Mouse (Mus musculus) bone marrow, adult 2 months (tissue): ENCODE measurements at regions not wholly inside any gene's neighbourhood (a gene's known extent, or its start where the extent isn't known, plus 50 kb on each side); places are given as distances from the start of the nearest gene placed in this dataset.

Experiments used
- H3K27ac ChIP-seq: fragments of 200-500 bp; 2 replicates; pipeline ENCODE4 v1.5.1; 2012; ENCODE audit warnings: low read depth, mild to moderate bottlenecking, control low read depth, inconsistent platforms, low read length; ENCODE audit not compliant: control insufficient read depth, poor library complexity, insufficient read depth
- H3K4me1 ChIP-seq: fragments of 200-500 bp; 2 replicates; pipeline ENCODE4 v1.6.1; 2011; ENCODE audit warnings: low read length; ENCODE audit not compliant: control insufficient read depth, insufficient read depth
- H3K4me3 ChIP-seq: fragments of 200-500 bp; replicated peaks from 2 replicates; pipeline ENCODE3; 2011; ENCODE audit warnings: mild to moderate bottlenecking, low read depth, low read length, control low read depth; ENCODE audit not compliant: control insufficient read depth
- CTCF ChIP-seq: fragments of 200-500 bp; IDR thresholded peaks from 2 replicates; pipeline ENCODE4 v1.5.1; 2011; ENCODE audit warnings: low read length, control low read depth; ENCODE audit not compliant: control insufficient read depth, insufficient read depth
- POLR2A ChIP-seq: fragments of 200-500 bp; IDR thresholded peaks from 2 replicates; pipeline ENCODE4 v1.6.1; 2011; ENCODE audit warnings: low read depth, mild to moderate bottlenecking, control low read depth, low read length, borderline replicate concordance; ENCODE audit not compliant: control insufficient read depth
- WGBS: fragments of 180-500 bp; shearing (Covaris S2); methylation state at CpG from one replicate; pipeline ENCODE4 v1.1.7; 2018; 5-methylcytosine and 5-hydroxymethylcytosine counted together

- WGBS: 75% methylated on average over 7 of the region's 7 CpGs
These were observed 112.0 kb upstream of the Zmiz1 start for GRCm38 (mm10) chr14:25346813-25347610.

GRCm38 (mm10) chr14:25350282-25350964, 108.6 kb upstream of the Zmiz1 start:
- WGBS: 81% methylated on average over 9 of the region's 9 CpGs
- no peak overlapping the region for H3K27ac ChIP-seq
- H3K4me1 ChIP-seq: no peaks in the 10 kb centered on the region
- TF ChIP-seq CTCF (no peak), POLR2A (no peak)
- H3K4me3 ChIP-seq: no peak overlapping the region

More at GRCm38 (mm10) chr14:25346813-25347610, 112.0 kb upstream of the Zmiz1 start:
- no peak overlapping the region for H3K4me3 ChIP-seq
- TF ChIP-seq POLR2A (no peak), CTCF (no peak)
- H3K4me1 ChIP-seq: no peaks in the 10 kb centered on the region
- H3K27ac ChIP-seq: no peak overlapping the region

GRCm38 (mm10) chr14:25353804-25354203, 105.2 kb upstream of the Zmiz1 start:
- TF ChIP-seq CTCF (no peak), POLR2A (no peak)
- H3K27ac ChIP-seq: no peak overlapping the region
- H3K4me1 ChIP-seq: no peaks in the 10 kb centered on the region
- 66% methylated on average over 8 of the region's 8 CpGs for WGBS
- H3K4me3 ChIP-seq: no peak overlapping the region

- TF ChIP-seq POLR2A (no peak), CTCF (no peak)
- H3K27ac ChIP-seq: no peak overlapping the region
- no peaks in the 10 kb centered on the region for H3K4me1 ChIP-seq
- 77% methylated on average over 7 of the region's 7 CpGs for WGBS
- no peak overlapping the region for H3K4me3 ChIP-seq
These were observed 104.6 kb upstream of the Zmiz1 start for GRCm38 (mm10) chr14:25354288-25354850.

- WGBS: 85% methylated on average over 9 of the region's 9 CpGs
- no peak overlapping the region for H3K4me3 ChIP-seq
- no peaks in the 10 kb centered on the region; the same call in 1 of the 2 replicates for H3K4me1 ChIP-seq
- no peak for TF ChIP-seq CTCF
- no peak for TF ChIP-seq POLR2A
- H3K27ac ChIP-seq: no peak overlapping the region
These were observed 101.2 kb upstream of the Zmiz1 start for GRCm38 (mm10) chr14:25357805-25358204.

- Histone ChIP-seq H3K27ac (no peak overlapping the region), H3K4me1 (no peaks in the 10 kb centered on the region; the same call in 1 of the 2 replicates), H3K4me3 (no peak overlapping the region)
- no peak for TF ChIP-seq CTCF
- no peak for TF ChIP-seq POLR2A
- WGBS: 78% methylated on average over 3 of the region's 3 CpGs
These were observed 99.1 kb upstream of the Zmiz1 start for GRCm38 (mm10) chr14:25359824-25360294.

- 65% methylated on average over 9 of the region's 9 CpGs for WGBS
- TF ChIP-seq CTCF (no peak), POLR2A (no peak)
These were observed 98.3 kb upstream of the Zmiz1 start for GRCm38 (mm10) chr14:25360726-25361125.

GRCm38 (mm10) chr14:25361129-25361528, 97.9 kb upstream of the Zmiz1 start:
- Histone ChIP-seq H3K4me1 (no peaks in the 10 kb centered on the region; the same call in 1 of the 2 replicates), H3K4me3 (no peak overlapping the region), H3K27ac (no peak overlapping the region)
- TF ChIP-seq CTCF: no peak
- no peak for TF ChIP-seq POLR2A
- WGBS: 56% methylated on average over 3 of the region's 3 CpGs

More at GRCm38 (mm10) chr14:25360726-25361125, 98.3 kb upstream of the Zmiz1 start:
- no peak overlapping the region for H3K4me3 ChIP-seq
- H3K27ac ChIP-seq: no peak overlapping the region
- H3K4me1 ChIP-seq: no peaks in the 10 kb centered on the region; the same call in 1 of the 2 replicates
